Mouse (Mus musculus): ENCODE results near the gene Mark2.

The Mark2 gene

GRCm38 (mm10) chr19:7334049-7334448 lies 7.6 kb downstream of the Mark2 start:
- no peak for DNase-seq (ENCODE audit: extremely low spot score)

GRCm38 (mm10) chr19:7321391-7321790 lies 20.3 kb downstream of the Mark2 start:
- DNase-seq (ENCODE audit: extremely low spot score): no peak

- no peak for DNase-seq (ENCODE audit: extremely low spot score)
Measured at GRCm38 (mm10) chr19:7320181-7320580, 21.5 kb downstream of the Mark2 start.

GRCm38 (mm10) chr19:7317716-7318115 lies 23.9 kb downstream of the Mark2 start:
- no peak for DNase-seq (ENCODE audit: extremely low spot score)

- DNase-seq (ENCODE audit: extremely low spot score): no peak
Measured at GRCm38 (mm10) chr19:7316822-7317221, 24.8 kb downstream of the Mark2 start.

- DNase-seq (ENCODE audit: extremely low spot score): no peak
Measured at GRCm38 (mm10) chr19:7315587-7315984, 26.1 kb downstream of the Mark2 start.

GRCm38 (mm10) chr19:7314976-7315586 lies 26.6 kb downstream of the Mark2 start:
- DNase-seq (ENCODE audit: extremely low spot score): no peak

- no peak for DNase-seq (ENCODE audit: extremely low spot score)
Measured at GRCm38 (mm10) chr19:7313660-7314059, 28.0 kb downstream of the Mark2 start.

- DNase-seq (ENCODE audit: extremely low spot score): no peak
Measured at GRCm38 (mm10) chr19:7311306-7311705, 30.4 kb downstream of the Mark2 start.

- peak; percentile 56 for DNase-seq (ENCODE audit: extremely low spot score)
Measured at GRCm38 (mm10) chr19:7310704-7311103, 31.0 kb downstream of the Mark2 start.

- no peak for DNase-seq (ENCODE audit: extremely low spot score)
Measured at GRCm38 (mm10) chr19:7309738-7310330, 31.8 kb downstream of the Mark2 start.

GRCm38 (mm10) chr19:7307995-7308770 lies 33.5 kb downstream of the Mark2 start:
- DNase-seq (ENCODE audit: extremely low spot score): no peak

- DNase-seq (ENCODE audit: extremely low spot score): no peak
Measured at GRCm38 (mm10) chr19:7306968-7307367, 34.7 kb downstream of the Mark2 start.

GRCm38 (mm10) chr19:7305380-7306310 lies 36.0 kb downstream of the Mark2 start:
- DNase-seq (ENCODE audit: extremely low spot score): no peak

- no peak for DNase-seq (ENCODE audit: extremely low spot score)
Measured at GRCm38 (mm10) chr19:7304801-7305200, 36.9 kb downstream of the Mark2 start.

GRCm38 (mm10) chr19:7303796-7304195 lies 37.9 kb downstream of the Mark2 start:
- DNase-seq (ENCODE audit: extremely low spot score): no peak

GRCm38 (mm10) chr19:7302493-7302797 lies 39.2 kb downstream of the Mark2 start:
- DNase-seq (ENCODE audit: extremely low spot score): no peak

GRCm38 (mm10) chr19:7301647-7302492 lies 39.8 kb downstream of the Mark2 start:
- no peak for DNase-seq (ENCODE audit: extremely low spot score)

GRCm38 (mm10) chr19:7300078-7300477 lies 41.6 kb downstream of the Mark2 start:
- no peak for DNase-seq (ENCODE audit: extremely low spot score)

GRCm38 (mm10) chr19:7299052-7299451 lies 42.6 kb downstream of the Mark2 start:
- DNase-seq (ENCODE audit: extremely low spot score): no peak

GRCm38 (mm10) chr19:7295959-7296358 lies 45.7 kb downstream of the Mark2 start:
- DNase-seq (ENCODE audit: extremely low spot score): no peak
